ENCODE assay signal across 7 mouse cellular contexts in the genomic region with DNA sequence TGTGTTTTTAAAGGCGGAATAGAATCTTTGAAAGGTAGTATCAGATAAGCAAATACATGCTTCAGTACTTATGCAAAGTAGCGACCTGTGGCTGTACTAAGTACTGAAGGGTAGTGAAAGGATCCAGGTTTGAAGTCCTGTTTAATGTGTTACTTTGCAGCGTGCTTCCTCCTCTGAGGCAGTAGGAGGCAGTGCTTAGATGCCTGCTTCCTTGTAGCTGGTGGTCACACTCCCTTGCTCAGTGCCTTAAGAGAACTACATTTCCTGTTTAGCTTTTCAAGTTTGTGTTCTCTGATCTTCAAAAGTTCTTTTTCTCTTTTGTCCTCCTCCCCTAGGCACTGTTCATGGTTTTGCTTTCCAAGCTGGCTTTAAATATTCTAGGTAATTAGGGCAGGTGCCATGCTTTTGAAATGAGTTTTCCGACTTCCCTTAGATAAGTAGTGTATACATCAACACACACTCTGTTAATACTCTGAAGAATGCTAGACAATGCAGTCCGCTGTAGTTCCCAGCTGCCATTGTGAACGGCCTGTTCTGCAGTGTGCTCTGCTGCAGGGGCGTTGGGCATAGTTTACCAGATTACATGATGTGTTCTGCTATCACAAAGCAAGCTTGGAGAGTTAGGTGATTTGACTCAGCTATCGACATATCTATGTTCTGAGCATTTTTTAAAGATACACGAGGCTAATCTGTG. TPM values are rescaled to one million over a fixed set of nuclear protein-coding genes. Genes with fewer than 3 reads are reported as not detected.
A peak's percentile ranks its signal among the peaks of the same experiment; 100 is the strongest.
DNase-seq lines count a peak whose midpoint lies in the region; ATAC-seq and TF ChIP-seq lines count a peak whose summit lies in the region.

No protein-coding gene starts in this region.

- TF ChIP-seq CTCF in lung, embryonic 14.5 days (IDR thresholded peaks at IDR 0.05; ENCODE audit: low read depth) = peak; percentile 27; the same call in 1 of the 2 replicates

- peak; percentile 54; the same call in 1 of the 2 replicates for ATAC-seq in lung, embryonic 14.5 days (ENCODE audit: insufficient read depth)
- peak; percentile 71 for ATAC-seq in lung, embryonic 16.5 days (ENCODE audit: low read depth)

- H3K4me2 ChIP-seq in lung, embryonic 14.5 days = no peak overlapping the region
- no peak overlapping the region for H3K4me2 ChIP-seq in lung, embryonic 16.5 days (ENCODE audit: low read depth, low read length)

- DNase-seq in lung, embryonic 14.5 days = peak; percentile 31
- DNase-seq in lung, postnatal 4 days = no peak
- DNase-seq in ZHBTc4 (ENCODE audit: low read depth, low spot score) = peak; percentile 61
- peak; percentile 34 for DNase-seq in thymus, postnatal 25 days
- DNase-seq in adipocyte (ENCODE audit: low spot score) = no peak
- DNase-seq in testis, postnatal 10 days (ENCODE audit: low spot score) = no peak

- peaks cover 36% of the 10 kb centered on the region for H3K36me3 ChIP-seq in lung, embryonic 14.5 days (ENCODE audit: insufficient read depth)
- peaks cover 18% of the 10 kb centered on the region for H3K36me3 ChIP-seq in lung, embryonic 16.5 days (ENCODE audit: control insufficient read depth, insufficient read depth, low read length)

- H3K27ac ChIP-seq in lung, embryonic 14.5 days (ENCODE audit: low read depth) = no peak overlapping the region
- no peak overlapping the region for H3K27ac ChIP-seq in lung, embryonic 16.5 days (ENCODE audit: low read length)

- H3K4me3 ChIP-seq in lung, embryonic 14.5 days (ENCODE audit: low read depth, low read length) = no peak overlapping the region
- H3K4me3 ChIP-seq in lung, embryonic 16.5 days (ENCODE audit: low read length) = no peak overlapping the region

- WGBS in lung, embryonic 14.5 days = 66% methylated on average over 9 of the region's 9 CpGs
- WGBS in lung, embryonic 16.5 days = 62% methylated on average over 9 of the region's 9 CpGs

- no peaks in the 10 kb centered on the region for H3K27me3 ChIP-seq in lung, embryonic 14.5 days (ENCODE audit: insufficient read depth, low read length)
- no peaks in the 10 kb centered on the region for H3K27me3 ChIP-seq in lung, embryonic 16.5 days (ENCODE audit: control insufficient read depth, insufficient read depth, low read depth, low read length)

- H3K9ac ChIP-seq in lung, embryonic 14.5 days = no peak overlapping the region
- no peak overlapping the region for H3K9ac ChIP-seq in lung, embryonic 16.5 days (ENCODE audit: low read length)

- H3K9me3 ChIP-seq in lung, embryonic 14.5 days (ENCODE audit: low read depth, low read length) = no peaks in the 10 kb centered on the region
- H3K9me3 ChIP-seq in lung, embryonic 16.5 days (ENCODE audit: control insufficient read depth, low read length) = no peaks in the 10 kb centered on the region

- no peaks in the 10 kb centered on the region for H3K4me1 ChIP-seq in lung, embryonic 14.5 days (ENCODE audit: insufficient read depth)
- H3K4me1 ChIP-seq in lung, embryonic 16.5 days (replicated peaks; ENCODE audit: control insufficient read depth, insufficient read depth, low read length) = no peaks in the 10 kb centered on the region

RNA-seq across cellular contexts. Expression of a gene that starts 10.4 kb away (rescaled TPM):
- 23.4 and 24.8 TPM in 2 replicates for polyA plus RNA-seq in lung, embryonic 14.5 days (2014; fragmentation: Nextera tagmentation; extraction: Ambion mirVana)
- polyA plus RNA-seq in lung, embryonic 16.5 days (2015; fragmentation: Nextera tagmentation; extraction: Ambion mirVana) = 27.0 and 28.6 TPM in 2 replicates

RNA-seq across cellular contexts. Expression of a gene that starts 19.1 kb away (rescaled TPM):
- polyA plus RNA-seq in lung, embryonic 14.5 days (2014; fragmentation: Nextera tagmentation; extraction: Ambion mirVana) = 79.1 and 84.1 TPM in 2 replicates
- polyA plus RNA-seq in lung, embryonic 16.5 days (2015; fragmentation: Nextera tagmentation; extraction: Ambion mirVana) = 48.7 and 53.0 TPM in 2 replicates

RNA-seq across cellular contexts. Expression of a gene that starts 33.2 kb away (rescaled TPM):
- 85.7 and 90.0 TPM in 2 replicates for polyA plus RNA-seq in lung, embryonic 14.5 days (2014; fragmentation: Nextera tagmentation; extraction: Ambion mirVana)
- 85.6 and 89.4 TPM in 2 replicates for polyA plus RNA-seq in lung, embryonic 16.5 days (2015; fragmentation: Nextera tagmentation; extraction: Ambion mirVana)

Comparison
In these comparisons a context has a peak if more than half of its experiments do, and no peak if none do; other contexts are left out.
1. DNase-seq: peak in lung, embryonic 14.5 days (single experiment), ZHBTc4 (single experiment) and thymus, postnatal 25 days (single experiment); none in lung, postnatal 4 days (0 of 2), adipocyte (single experiment) and testis, postnatal 10 days (single experiment).